Mouse (Mus musculus) neural tube, embryonic 11.5 days (tissue): ENCODE data around the gene Entpd1. TPM values are rescaled to one million over a fixed set of nuclear protein-coding genes. Genes with fewer than 3 reads are reported as not detected.
A peak's percentile ranks its signal among the peaks of the same experiment; 100 is the strongest.

ENCODE experiments used
- ATAC-seq: fragments of 200-750 bp; cut with Nextera tagmentation; 2 replicates; pipeline ENCODE4 v1.8.0; 2017; ENCODE audit warnings: moderate number of reproducible peaks, mild to moderate bottlenecking, moderate TSS enrichment, moderate library complexity; ENCODE audit not compliant: insufficient read depth, low FRiP score, low TSS enrichment
- DNase-seq: peaks from one replicate; pipeline ENCODE4 v3.0.0-alpha.2; 2015; ENCODE audit warnings: low spot score
- H3K27ac ChIP-seq: fragments of 300-500 bp; sonication (generic); 2 replicates; pipeline ENCODE4 v1.5.1; 2014; ENCODE audit warnings: low read depth, mild to moderate bottlenecking, low read length
- H3K27me3 ChIP-seq: fragments of 300-500 bp; sonication (generic); 2 replicates; pipeline ENCODE4 v1.6.1; 2014; ENCODE audit warnings: mild to moderate bottlenecking, low read length, mixed read lengths; ENCODE audit not compliant: control insufficient read depth, insufficient read depth
- H3K36me3 ChIP-seq: fragments of 300-500 bp; sonication (generic); 2 replicates; pipeline ENCODE4 v1.6.1; 2014; ENCODE audit warnings: mild to moderate bottlenecking, low read length, moderate library complexity, mixed read lengths; ENCODE audit not compliant: control insufficient read depth, insufficient read depth
- H3K4me1 ChIP-seq: fragments of 300-500 bp; sonication (generic); 2 replicates; pipeline ENCODE4 v1.6.1; 2014; ENCODE audit warnings: low read length, mixed read lengths; ENCODE audit not compliant: control insufficient read depth, insufficient read depth
- H3K4me2 ChIP-seq: fragments of 300-500 bp; sonication (generic); 2 replicates; pipeline ENCODE4 v1.6.1; 2014; ENCODE audit warnings: low read depth, mild to moderate bottlenecking, moderate library complexity
- H3K4me3 ChIP-seq: fragments of 300-500 bp; sonication (generic); 2 replicates; pipeline ENCODE4 v1.5.1; 2014; ENCODE audit warnings: low read depth, low read length
- H3K9ac ChIP-seq: fragments of 300-500 bp; sonication (generic); 2 replicates; pipeline ENCODE4 v1.6.1; 2014; ENCODE audit warnings: mild to moderate bottlenecking, low read length
- H3K9me3 ChIP-seq: fragments of 300-500 bp; sonication (generic); 2 replicates; pipeline ENCODE4 v1.6.1; 2016; ENCODE audit warnings: low read length; ENCODE audit not compliant: control insufficient read depth
- WGBS: fragments of 180-500 bp; shearing (Covaris S2); extraction: QIAGEN DNeasy Blood & Tissue Kit; methylation state at CpG from one replicate; pipeline ENCODE4 v1.1.7; 2014; 5-methylcytosine and 5-hydroxymethylcytosine counted together
- polyA plus RNA-seq: library from polyadenylated mRNA; unstranded; fragments of >200 nt; fragmentation: Nextera tagmentation; extraction: Ambion mirVana; gene quantifications from 2 replicates; pipeline ENCODE4 v1.2.1, GENCODE M21; 2014

Gene Entpd1
- 6.6 and 9.1 TPM in 2 replicates for polyA plus RNA-seq

DNA sequence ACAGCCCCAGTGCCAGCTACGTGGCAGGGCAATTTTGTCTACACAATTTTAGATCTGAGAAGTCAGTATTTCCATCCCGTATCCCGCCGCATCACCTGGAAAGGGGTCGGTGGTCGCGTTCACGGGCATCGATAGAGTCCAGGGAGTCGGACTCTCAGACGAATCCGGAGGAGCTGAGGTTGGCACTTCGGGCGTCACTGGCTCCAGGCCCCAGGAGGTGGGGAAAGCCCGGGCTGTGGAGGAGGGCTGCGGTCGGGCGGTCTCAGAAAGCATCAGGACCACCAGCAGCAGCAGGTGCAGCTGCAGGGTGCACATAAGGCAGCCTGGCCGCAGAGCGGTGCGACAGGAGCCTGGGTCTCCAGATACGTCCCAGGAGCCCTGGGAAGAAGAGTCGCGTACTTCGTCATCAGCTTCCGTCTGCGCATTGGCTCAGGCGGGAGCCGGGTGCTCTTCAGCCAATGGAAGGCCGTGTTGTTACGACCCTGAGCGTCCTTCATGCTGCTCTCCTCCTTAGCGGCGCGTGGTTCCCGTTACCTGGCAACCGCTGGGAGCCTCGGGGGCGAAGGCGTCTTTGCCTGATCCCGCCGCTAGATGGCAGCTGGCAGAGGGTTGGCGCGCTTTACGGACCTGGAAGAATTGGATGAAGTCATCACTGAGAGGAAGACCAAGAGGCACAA is at the start of gene Entpd1, which contains the start of gene Tctn3:
TSS of gene Entpd1 (plus strand) at position 537 of the 677 bp plus-strand sequence.
TSS of gene Tctn3 (minus strand) at position 404 of the 677 bp plus-strand sequence.
- DNase-seq (peak; percentile 98), ATAC-seq (peak; percentile 100)
- Histone ChIP-seq H3K9me3 (no peaks in the 10 kb centered on the region), H3K9ac (peak within 1 kb of the TSS; percentile 75), H3K27ac (no peak within 1 kb of the TSS), H3K27me3 (no peaks in the 10 kb centered on the region), H3K4me3 (peak within 1 kb of the TSS; percentile 69), H3K4me2 (peak within 1 kb of the TSS; percentile 72), H3K4me1 (peaks cover 5% of the 10 kb centered on the region), H3K36me3 (peaks cover 4% of the 10 kb centered on the region; the same call in 1 of the 2 replicates)
- under 1% methylated on average over 45 of the region's 45 CpGs for WGBS

DNA sequence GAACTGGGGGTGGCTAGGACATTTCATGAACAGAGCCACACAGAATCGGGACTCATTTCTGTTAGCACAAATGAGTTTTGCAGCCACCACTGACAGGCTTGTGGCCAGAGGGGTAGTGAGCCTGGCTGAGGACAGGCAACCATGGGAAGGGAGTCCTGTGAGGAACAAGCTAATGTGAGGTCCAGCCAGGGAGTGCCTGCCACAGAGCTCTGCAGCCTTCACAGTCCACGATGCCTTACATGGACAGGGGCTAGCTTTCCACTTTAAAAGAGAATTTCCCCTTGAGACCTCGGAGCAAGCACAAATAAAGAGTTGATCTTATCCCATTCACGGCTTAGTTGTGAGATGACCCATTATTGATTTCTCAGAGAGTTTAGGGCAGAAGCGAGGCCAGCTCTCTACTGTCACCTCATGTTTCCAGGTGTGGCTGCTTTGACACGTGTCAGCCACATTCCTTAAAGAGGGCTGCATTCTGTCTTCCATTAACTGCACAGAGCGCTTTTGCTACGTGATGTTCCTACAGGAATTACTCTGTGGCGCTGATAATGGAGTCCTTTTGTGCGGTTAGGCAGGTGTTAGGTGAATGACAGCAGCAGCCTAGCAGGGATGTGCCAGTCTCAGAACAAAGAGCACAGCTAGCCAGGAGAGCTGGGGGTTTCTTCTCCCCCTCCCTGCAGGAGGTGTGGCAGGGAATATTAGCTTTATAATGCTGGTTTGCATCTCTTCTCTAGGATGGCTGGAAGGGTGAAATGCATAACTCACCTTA is 48.1 kb upstream of the Entpd1 start:
- H3K27ac ChIP-seq = no peak overlapping the region
- no peak overlapping the region for H3K9ac ChIP-seq
- no peak for ATAC-seq
- peaks cover 29% of the 10 kb centered on the region for H3K36me3 ChIP-seq
- H3K4me2 ChIP-seq = no peak overlapping the region
- H3K9me3 ChIP-seq = no peaks in the 10 kb centered on the region
- DNase-seq = no peak
- WGBS = 88% methylated on average over 10 of the region's 10 CpGs
- no peak overlapping the region for H3K4me3 ChIP-seq
- H3K27me3 ChIP-seq = no peaks in the 10 kb centered on the region
- H3K4me1 ChIP-seq = no peaks in the 10 kb centered on the region

DNA sequence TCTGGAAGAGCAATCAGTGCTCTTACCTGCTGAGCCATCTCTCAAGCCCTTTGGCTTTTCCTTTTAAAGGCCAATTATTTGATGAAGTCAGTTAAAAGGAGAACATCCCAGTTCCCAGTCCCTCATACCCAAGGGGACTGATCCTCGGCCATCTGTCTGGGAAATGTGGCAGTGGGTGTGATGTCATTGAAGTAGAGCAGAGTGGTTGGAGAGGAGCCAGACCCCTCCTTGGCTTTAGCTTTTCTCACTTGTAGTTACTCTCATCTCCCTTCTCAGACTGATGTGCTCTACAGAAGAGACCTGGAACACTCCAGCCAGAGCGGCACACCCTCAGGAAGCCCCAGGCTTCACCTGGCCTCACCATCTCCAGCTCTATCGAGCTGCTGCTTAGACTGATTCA is 44.5 kb upstream of the Entpd1 start:
- WGBS = 91% methylated on average over 3 of the region's 3 CpGs
- DNase-seq = no peak

DNA sequence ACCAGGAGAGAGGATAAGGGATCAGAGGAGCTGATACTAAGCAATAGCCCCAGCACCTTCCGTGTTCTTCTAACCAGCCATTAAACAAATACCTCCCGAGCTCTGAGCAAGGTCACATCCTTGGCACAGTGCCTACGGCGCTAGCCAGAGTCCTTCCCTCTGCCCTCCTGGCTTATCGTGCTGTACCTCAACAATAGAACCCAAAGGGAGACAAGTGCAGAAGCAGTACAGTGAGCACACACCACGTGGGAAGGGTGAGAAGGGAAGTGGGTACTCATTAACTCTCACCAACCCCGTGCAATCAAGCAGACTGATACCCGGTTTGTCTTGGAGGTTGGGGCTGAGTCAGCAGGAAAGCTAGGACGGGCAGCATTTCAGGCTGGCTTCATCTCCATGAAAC is 41.4 kb upstream of the Entpd1 start:
- no peak overlapping the region for H3K9ac ChIP-seq
- H3K4me2 ChIP-seq = no peak overlapping the region
- ATAC-seq (no peak), DNase-seq (no peak)
- H3K36me3 ChIP-seq = peaks cover 44% of the 10 kb centered on the region
- peaks cover 5% of the 10 kb centered on the region for H3K9me3 ChIP-seq
- H3K27me3 ChIP-seq = no peaks in the 10 kb centered on the region
- H3K4me1 ChIP-seq = no peaks in the 10 kb centered on the region
- H3K4me3 ChIP-seq = no peak overlapping the region
- no peak overlapping the region for H3K27ac ChIP-seq
- 95% methylated on average over 9 of the region's 9 CpGs for WGBS

More for the DNA sequence above, 44.5 kb upstream of the Entpd1 start:
- Histone ChIP-seq H3K9me3 (peaks cover 5% of the 10 kb centered on the region), H3K27me3 (no peaks in the 10 kb centered on the region), H3K36me3 (peaks cover 45% of the 10 kb centered on the region), H3K9ac (no peak overlapping the region), H3K4me2 (no peak overlapping the region), H3K4me3 (no peak overlapping the region), H3K4me1 (no peaks in the 10 kb centered on the region), H3K27ac (no peak overlapping the region)
- ATAC-seq = no peak

DNA sequence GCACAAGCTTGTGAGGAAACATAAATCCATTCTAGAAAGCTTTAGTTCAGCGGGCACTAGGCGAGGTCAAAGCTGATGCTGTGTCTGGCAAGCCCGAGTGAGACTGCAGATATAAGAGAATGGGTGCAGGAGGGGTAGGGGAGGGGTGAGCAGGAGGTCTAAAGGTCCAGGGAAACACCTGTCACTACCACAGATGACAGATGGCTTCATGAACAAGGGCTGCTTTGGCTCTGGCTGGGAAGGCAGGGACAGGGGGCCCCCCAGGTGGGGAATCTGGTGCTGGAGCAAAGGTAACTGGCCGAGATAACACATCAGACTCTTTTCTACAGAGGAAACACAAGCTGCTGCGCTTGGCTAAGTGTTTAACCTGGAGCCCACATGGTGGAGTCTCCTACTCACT is 36.7 kb upstream of the Entpd1 start:
- H3K4me3 ChIP-seq = no peak overlapping the region
- ATAC-seq = no peak
- H3K9ac ChIP-seq = no peak overlapping the region
- H3K4me2 ChIP-seq = no peak overlapping the region
- H3K27ac ChIP-seq = no peak overlapping the region
- no peak for DNase-seq
- 80% methylated on average over 5 of the region's 5 CpGs for WGBS
- no peaks in the 10 kb centered on the region for H3K27me3 ChIP-seq
- no peaks in the 10 kb centered on the region for H3K4me1 ChIP-seq
- peaks cover 32% of the 10 kb centered on the region for H3K36me3 ChIP-seq
- peaks cover 4% of the 10 kb centered on the region; the same call in 1 of the 2 replicates for H3K9me3 ChIP-seq

DNA sequence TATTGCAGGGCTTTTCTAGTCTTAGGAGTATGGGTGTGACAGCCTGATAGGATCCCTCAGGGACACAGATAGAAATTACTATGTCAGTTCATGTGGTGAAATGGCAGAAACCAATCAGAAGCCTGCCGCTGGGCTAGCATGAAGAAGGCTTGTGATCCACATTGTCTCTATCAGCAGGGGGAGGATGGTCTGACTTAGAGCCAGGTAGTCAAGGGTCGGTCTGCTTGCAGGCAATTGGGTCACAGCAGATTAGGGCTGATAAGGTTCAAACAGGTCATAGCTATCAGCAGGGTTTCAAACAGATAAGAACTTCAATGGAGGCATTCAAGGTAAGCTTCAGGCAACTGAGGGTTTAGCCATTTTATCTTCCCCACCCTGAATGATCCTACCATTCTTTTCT is 31.3 kb upstream of the Entpd1 start:
- no peak for ATAC-seq
- 90% methylated on average over 2 of the region's 2 CpGs for WGBS
- Histone ChIP-seq H3K4me3 (no peak overlapping the region), H3K9ac (no peak overlapping the region), H3K36me3 (peaks cover 13% of the 10 kb centered on the region), H3K9me3 (no peaks in the 10 kb centered on the region), H3K27me3 (no peaks in the 10 kb centered on the region), H3K4me1 (no peaks in the 10 kb centered on the region), H3K27ac (no peak overlapping the region), H3K4me2 (no peak overlapping the region)
- no peak for DNase-seq

DNA sequence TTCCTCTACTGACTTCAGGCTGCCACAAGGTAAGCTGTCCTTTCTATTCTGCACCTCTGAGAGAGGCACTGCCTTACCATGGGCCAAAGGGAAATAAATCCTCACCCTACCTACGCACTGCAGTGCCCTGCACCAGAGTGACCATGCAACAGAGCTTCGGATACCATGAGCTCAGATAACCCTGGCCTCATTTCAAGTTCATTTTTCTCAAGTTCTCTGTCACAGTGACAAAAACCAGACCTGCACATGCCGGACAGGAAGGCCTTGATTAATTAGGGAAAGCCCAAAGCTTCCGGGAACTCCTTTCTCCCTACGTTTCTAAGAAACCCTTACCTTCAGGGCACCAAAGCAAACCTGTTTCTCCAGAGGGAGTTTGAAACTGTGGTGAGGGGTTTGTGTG is 30.5 kb upstream of the Entpd1 start:
- no peak overlapping the region for H3K4me2 ChIP-seq
- no peak for ATAC-seq
- peaks cover 2% of the 10 kb centered on the region for H3K4me1 ChIP-seq
- no peak for DNase-seq
- no peak overlapping the region for H3K4me3 ChIP-seq
- no peaks in the 10 kb centered on the region for H3K9me3 ChIP-seq
- 87% methylated on average over 5 of the region's 5 CpGs for WGBS
- H3K27me3 ChIP-seq = no peaks in the 10 kb centered on the region
- H3K9ac ChIP-seq = no peak overlapping the region
- H3K27ac ChIP-seq = no peak overlapping the region
- H3K36me3 ChIP-seq = peaks cover 8% of the 10 kb centered on the region

DNA sequence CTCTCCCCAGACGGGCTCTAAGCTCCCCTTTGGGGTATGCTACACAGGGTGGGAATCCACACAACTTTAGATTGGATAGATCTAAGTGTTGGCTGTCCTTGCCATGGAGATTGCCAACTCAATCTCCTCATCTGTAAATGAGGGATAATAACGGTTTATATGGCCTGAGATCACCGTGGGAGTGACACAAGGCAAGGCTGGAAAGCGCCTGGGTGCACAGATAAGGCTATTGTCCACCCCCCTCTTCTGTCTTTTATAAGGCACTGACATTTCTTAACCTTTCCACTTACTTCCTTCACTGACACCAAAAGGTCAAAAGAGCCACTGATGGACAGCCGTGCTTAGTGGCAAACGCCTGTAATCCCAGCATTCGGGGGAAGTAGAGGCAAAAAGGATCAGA is 25.3 kb upstream of the Entpd1 start:
- no peak for ATAC-seq
- DNase-seq = no peak
- Histone ChIP-seq H3K4me2 (peak overlapping the region; percentile 83; the same call in 1 of the 2 replicates), H3K9ac (no peak overlapping the region; the same call in 1 of the 2 replicates), H3K4me1 (peaks cover 12% of the 10 kb centered on the region), H3K4me3 (0 out of 2 replicates have a peak overlapping the region, but pooled peaks have one; percentile 7), H3K36me3 (no peaks in the 10 kb centered on the region), H3K27ac (no peak overlapping the region), H3K9me3 (no peaks in the 10 kb centered on the region), H3K27me3 (no peaks in the 10 kb centered on the region)
- WGBS = 66% methylated on average over 7 of the region's 7 CpGs
